Mouse (Mus musculus) spleen, postnatal 36 days (tissue): Measurements from ENCODE around the gene Traf3ip2.
A peak's percentile ranks its signal among the peaks of the same experiment; 100 is the strongest.

ENCODE experiments used
- DNase-seq, 2 experiments: peaks; one replicate each; pipeline ENCODE4 v3.0.0; 2022; ENCODE audit warnings: low spot score in 2 of 2, mixed read lengths in 1 of 2

Gene Traf3ip2

GRCm38 (mm10) chr10:39600115-39600514 lies 12.6 kb upstream of the Traf3ip2 start:
- peak; percentile 22 to 37 for DNase-seq

GRCm38 (mm10) chr10:39601068-39601467 lies 11.7 kb upstream of the Traf3ip2 start:
- DNase-seq = no peak

DNA sequence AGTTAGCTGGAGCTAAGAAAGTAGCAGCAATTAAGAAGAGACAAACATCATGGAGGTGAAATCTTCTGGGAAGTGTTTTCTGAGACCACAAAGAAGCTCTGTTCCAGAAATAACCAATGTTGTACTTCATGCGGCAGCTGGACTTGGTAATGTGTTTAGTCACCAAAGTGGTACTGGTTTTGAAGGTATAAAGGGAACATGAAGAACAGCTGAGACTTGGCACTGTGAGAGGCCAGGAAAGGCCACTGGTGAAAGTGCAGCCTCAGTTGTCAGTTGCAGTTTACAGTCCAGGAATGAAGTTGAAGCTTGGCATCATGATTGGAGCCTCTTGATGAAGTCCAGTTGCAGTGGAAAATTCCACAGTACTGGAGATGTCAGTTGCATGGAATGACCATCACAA lies 6.3 kb upstream of the Traf3ip2 start:
- no peak for DNase-seq

DNA sequence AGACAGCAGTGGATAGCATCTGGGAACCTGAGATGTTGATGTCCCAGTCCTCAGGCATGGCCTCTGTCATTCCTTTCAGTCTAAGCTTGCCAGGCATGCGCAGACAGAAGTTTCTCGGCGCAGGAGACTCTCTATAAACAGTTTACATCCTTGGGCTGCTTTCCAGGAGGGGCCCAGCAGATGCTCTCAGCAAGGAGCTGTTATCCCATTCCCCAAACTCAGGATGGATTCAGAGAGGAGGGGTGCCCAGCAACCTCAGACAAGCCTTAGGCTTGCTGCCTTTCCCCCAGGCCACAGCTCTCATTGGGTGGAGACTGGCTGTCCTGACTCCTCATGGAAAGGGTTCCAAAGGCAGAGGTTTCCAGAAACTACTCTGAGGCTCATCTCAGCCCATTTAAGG lies 1.5 kb upstream of the Traf3ip2 start:
- no peak for DNase-seq

- DNase-seq = no peak
These were observed 603 bp upstream of the Traf3ip2 start for GRCm38 (mm10) chr10:39612131-39612530.

DNA sequence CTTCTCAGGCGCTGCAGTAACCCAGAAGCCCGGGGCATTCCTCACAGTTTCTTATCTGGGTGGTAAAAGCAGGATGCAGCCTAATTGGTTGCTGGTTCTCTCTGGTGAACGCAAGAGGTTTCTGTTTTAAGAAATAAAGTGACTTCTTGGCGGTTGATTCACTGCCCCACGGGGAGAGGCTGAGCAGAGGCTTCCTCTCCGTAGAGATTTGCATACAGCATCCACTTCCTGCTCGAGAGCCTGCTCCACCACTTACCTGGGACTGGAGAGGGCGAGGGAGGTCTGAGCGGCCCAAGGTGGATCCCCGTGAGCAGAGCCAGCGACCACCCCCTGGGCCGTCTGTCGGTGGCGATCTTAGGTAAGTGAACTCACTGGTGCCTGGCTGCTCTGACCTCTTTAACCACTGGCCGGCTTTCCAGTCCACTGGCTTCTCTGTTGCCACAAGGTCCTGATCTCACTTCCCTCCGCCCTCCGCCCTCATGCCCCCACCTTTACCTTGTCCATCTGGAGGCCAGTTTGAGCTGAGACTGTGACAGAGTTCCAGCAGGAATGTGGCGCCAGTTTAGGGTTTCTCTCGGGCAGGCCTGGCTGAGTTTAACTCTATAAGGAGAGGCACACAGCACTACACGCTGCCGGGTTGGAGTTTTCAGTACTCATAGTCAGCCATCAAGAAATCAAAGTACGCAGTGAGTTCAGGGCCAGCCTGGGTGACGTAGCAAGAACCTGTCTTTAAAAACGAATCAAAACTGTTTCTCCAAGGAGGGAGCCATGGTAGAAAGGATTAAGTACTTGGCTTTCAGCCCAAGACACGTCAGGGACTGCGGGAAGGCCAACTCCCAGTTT lies 476 bp downstream of the Traf3ip2 start:
- DNase-seq = peak; percentile 86 to 87

GRCm38 (mm10) chr10:39613973-39614372 lies 1.2 kb downstream of the Traf3ip2 start:
- DNase-seq = no peak

GRCm38 (mm10) chr10:39614676-39615075 lies 1.9 kb downstream of the Traf3ip2 start:
- DNase-seq = peak in 1 of 2 experiments; percentile 17

- no peak for DNase-seq
These were observed 2.9 kb downstream of the Traf3ip2 start for GRCm38 (mm10) chr10:39615531-39616229.

DNA sequence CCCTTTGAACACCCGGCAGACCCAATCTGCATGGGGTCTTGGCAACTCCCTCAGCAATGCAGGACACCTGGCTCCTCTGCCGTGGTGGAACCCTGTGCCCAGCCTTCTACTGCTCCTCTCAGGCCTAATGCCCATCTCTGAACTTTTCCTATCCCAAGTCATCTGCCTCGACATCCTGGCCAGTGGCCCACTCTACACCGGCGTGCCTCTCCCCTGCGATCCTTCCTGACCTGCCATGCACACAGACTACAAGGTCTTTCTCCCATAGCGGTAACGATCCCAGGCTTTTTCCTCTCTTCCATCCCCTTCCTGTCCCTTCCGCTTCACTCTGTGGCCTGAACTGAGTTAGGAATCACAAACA lies 3.5 kb downstream of the Traf3ip2 start:
- DNase-seq = no peak

- no peak for DNase-seq
These were observed 3.9 kb downstream of the Traf3ip2 start for GRCm38 (mm10) chr10:39616626-39617025.

DNA sequence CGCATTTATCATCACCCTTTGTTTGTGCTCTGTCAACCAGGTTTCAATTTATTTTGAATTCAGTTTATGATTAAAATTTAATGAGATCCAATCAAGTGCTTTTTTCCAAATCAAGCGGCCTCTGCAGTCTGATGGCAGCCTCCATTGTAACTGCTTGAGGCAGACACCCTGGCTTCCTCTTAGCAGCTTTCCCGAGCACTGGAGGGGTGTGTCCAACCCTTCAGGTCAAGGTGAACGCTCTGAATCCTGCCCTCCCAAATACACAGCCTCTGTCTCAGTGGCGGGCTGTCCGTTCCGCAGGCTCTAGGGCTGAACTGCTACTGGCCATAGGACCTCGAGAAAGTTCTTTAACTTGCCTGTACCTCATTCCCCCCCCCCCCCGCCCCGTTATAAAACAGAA lies 5.7 kb downstream of the Traf3ip2 start:
- DNase-seq = no peak

- no peak for DNase-seq
These were observed 7.9 kb downstream of the Traf3ip2 start for GRCm38 (mm10) chr10:39620626-39621025.

GRCm38 (mm10) chr10:39623806-39624205 lies 11.1 kb downstream of the Traf3ip2 start:
- no peak for DNase-seq

DNA sequence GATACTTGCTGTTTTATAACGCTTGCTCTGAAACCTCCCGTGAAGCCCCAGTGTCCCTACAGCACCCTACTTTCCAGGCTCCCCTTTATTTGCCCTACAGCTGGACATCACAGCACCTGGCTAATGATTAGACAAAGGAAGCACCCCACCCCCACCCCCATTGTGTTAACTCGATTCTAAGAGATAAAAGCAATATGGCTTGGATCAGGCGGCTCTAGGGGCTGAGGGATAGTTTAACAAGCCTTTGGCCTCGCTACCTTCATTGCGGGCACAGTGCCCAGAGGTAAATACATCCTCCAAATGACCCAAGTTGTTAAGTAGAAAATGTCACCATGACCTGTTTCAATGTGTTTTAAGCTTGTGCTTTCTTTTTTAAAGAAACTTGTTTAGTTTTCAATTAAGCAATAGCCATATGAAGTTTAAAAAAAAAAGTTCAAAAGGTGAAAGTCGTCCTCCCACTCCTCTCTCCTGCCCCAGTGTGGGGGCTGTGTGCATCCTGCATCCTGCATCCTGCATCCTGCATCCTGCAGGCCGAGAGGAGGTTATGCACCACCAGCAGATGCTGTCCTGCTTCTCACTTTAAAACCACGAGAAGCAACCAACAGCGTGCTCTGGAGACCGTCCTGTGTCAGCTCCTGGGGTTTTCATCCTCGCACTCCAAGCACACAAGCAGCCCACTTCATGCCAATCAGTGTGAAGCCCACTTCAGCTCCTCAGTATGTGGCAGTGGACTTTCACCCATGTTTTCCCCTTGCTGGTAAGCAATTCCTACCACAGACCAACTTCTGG lies 12.3 kb downstream of the Traf3ip2 start:
- DNase-seq = no peak

DNA sequence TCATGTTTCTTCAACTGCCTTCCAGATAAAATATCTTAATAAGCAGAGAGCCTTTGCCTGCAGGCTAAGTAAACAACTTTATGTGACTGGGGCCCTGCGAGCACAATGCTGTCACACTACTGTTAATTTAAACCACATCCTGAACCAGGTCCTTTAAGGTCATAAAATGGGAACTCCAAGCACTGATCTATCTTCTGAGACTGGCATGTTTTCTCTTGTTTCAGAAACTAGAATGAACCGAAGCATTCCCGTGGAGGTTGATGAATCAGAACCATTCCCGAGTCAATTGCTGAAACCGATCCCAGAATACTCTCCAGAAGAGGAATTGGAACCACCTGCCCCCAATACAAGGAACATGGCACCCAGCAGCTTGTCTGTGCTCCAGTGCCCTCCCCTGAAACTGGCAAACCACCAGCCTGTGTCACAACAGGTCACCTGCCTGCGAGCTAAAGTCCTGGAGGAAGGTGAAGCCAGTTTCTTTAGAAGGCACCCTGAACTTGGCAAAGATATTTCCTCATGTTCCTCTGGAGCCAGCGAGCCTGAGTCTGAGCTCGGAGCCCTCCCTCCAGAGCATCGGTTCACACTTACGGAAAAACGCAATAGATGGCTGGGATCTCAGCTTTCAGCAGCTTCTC lies 13.0 kb downstream of the Traf3ip2 start:
- no peak for DNase-seq

GRCm38 (mm10) chr10:39626376-39626775 lies 13.6 kb downstream of the Traf3ip2 start:
- no peak for DNase-seq

GRCm38 (mm10) chr10:39628799-39629517 lies 16.2 kb downstream of the Traf3ip2 start:
- DNase-seq = no peak

GRCm38 (mm10) chr10:39629746-39630552 lies 17.2 kb downstream of the Traf3ip2 start:
- DNase-seq = no peak

DNA sequence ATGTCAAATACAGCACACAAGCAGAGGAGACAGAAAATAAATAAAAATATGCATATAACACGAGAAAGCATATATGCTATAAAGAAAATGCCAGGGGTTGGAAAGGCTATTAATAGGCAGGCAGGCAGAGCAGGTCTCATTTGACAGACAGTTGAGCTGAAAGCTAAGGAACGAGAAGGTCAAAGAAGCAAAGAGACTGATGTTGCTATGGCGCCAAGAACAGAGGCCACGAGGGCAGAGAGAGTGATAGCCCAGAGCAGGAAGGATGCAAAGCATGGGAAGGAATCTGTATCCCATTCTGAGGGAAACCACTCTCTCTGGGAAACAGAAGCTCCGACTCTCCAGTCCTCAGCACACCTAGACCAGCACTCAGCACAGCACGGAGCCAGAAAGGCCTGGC lies 18.1 kb downstream of the Traf3ip2 start:
- no peak for DNase-seq
